Mouse (Mus musculus) spleen, adult 18-20 months (tissue): ENCODE measurements around the gene Gata2.

Experiments
- DNase-seq, 2 experiments: peaks; one replicate each; pipeline ENCODE4 v3.0.0; 2022; ENCODE audit warnings: mixed read lengths in 2 of 2

Gata2 gene

DNA sequence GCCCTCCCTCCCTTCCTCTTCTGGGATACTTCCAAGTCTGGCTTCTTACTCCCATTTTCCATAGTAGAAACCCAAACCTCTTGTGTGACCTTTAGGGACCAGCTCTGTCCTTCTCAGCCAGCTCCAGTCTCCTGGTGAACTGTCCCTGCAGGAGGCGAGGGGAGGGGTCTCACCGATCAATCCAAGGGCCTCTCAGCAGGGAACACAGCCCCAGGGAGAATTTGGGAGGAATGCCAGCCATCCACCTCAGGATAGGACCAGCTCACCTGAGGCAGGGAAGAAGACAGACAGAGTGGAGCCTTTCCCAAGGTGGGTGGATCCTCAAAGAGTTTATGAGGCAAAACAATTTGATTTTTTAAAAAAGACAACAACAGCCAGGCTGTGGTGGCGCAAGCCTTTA is 16.5 kb downstream of the Gata2 start:
- no peak for DNase-seq

DNA sequence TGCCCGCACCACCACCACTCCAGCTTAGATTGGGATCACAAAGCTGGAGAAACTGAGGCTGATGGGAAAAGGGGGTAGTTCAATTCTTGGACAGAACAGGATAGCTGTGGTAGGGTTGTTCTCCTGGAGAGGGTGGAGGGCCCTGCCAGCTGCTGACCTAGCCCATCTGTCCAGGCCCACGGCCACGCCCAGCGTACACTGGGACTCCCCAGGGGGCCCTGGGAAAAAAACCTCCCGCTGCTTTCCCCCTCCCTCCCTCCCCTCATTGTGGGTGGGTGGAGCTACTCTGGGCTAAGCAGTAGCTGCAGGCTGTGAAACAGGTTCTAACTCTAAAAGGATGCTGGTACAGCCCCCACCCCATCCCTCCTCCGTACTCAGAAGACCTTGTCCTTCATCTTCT is 22.1 kb downstream of the Gata2 start:
- DNase-seq: no peak

DNA sequence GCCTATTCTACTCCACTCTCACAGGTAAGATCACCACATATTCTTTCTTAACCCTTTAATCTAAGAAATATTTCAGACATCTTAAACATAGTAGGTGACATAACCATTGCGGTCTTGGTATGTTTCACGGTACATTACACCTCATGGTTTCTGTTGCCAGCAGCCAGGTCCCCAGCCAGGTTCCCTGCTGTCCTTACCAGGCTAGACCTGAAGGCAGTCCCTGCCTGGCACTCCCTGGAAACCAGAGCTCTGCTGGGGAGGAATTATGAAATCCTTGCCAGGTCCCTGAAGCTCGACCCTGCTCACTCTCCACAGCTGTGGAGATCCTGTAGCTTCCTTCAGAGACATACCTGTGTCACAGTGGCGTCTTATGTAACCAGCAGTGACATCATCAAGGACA is 22.5 kb downstream of the Gata2 start:
- DNase-seq: no peak

DNA sequence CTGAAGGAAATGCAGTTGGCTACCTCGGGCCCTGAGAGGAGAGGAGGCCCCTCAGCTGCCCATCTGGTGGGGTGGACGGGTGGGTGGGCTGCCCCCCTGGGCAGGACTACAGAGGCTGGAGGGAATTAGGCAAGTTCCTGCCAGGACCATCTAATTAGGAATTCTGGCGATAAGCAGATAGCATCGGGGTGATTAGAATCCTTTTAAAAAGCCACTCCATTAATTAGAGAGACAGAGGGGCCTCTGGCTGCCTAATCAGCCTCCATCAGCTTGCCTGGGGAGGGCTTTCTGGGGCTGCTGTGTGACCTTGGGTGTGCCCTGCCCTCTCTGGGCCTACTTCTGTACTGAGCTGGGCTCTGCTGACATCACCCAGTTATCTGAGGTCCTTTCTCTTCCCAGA is 25.4 kb downstream of the Gata2 start:
- DNase-seq: no peak

DNA sequence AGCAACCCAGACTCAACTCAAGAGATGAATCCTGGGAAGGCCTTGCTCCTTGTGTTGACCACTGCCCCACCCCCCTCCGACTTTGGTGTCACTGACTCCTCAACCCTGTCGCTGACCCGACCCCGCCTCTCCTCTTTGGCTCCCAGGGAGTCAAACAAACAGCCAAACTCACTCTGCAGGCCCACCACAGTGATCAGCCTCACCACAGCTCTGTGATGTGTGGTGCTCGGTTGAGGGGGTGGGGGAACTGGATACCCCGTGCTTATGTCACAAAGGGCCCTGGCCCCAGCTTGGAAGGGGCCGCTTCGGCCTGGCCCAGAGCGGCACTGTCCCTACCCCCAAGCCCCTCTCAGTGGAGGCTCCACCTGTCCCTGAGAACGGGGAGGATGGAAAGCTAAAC is 28.3 kb downstream of the Gata2 start, which contains the start of gene Dnajb8:
Gene Dnajb8, plus strand, starts transcription at position 301 of the 400 bp plus-strand sequence.
- DNase-seq: no peak

DNA sequence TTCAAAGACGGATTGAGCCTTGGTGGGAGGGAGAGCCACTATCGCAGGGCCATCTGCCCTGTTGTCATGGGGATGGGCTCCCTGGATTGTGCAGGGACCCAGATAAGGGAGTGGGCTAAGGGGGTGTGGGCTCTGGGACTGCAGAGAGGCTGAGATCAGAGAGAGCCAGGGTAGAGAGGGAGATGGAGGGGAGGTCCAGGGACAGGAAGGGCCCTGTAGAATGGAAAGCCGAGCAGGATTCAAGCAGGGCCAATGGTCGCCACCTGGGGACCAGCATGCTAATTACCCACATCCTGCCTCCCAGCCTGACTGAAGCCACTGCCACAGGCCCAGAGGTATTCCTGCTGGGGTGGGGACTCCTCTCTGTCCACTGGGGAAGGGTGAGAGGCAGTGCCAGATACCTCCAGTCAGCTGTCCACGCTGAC is 32.9 kb downstream of the Gata2 start:
- DNase-seq: no peak

DNA sequence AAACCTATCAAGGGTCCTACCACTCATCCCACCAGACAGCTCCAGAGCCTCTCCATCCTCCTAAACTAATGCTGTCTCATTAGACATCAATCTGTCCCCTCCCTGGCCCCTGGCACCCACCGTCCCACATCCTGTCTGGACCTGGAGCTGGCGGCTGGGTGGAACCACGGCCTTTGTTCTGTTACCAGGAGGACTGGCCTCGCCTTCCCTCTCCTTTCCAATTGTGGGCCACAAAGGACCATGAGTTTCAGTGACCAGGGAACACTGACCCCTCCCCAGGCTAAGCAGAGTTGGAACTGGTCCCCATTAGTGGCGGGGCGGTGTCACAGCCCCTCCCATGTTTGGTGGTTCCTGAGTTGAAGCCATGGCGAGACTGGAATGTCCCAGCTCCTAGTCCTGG is 33.8 kb downstream of the Gata2 start:
- DNase-seq: no peak

DNA sequence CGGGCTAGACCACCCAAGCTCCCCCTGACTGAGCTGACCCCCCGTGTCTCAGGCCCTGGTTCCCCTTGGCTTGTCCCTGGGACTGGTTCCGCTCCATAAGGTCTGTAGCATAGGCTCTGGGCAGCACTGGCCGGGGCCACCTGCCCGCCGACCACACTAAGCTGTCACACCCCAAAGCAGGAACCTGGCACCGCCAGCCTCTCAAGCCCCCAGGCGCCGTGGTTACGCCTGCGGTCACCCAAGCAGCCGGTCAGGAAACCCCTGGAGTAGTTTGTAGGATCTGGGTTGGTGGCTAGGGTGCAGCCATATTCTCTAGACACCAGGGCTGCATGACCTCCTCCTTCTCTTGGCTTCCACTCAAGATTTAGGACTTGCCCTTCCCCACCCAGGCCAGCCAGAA is 35.5 kb downstream of the Gata2 start:
- DNase-seq: no peak

DNA sequence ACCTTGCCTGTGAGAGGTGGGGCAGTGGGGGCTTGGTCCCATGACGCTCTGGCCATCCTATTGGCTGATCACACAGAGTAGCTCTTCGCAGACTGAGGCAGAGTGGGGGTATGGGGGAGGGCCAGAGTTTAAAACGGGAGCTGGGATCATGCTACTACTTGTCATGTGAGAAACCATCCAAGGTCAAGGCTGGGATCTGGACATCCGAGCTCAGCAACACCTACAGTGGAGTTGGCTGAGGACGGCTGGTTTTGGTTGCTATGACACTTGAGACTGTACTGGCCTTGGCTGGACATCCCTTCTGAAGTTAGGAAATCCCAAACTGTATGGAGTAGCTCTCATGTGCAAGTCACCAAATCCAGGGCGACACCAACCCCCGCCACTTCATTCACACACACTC is 38.1 kb downstream of the Gata2 start:
- DNase-seq: no peak

DNA sequence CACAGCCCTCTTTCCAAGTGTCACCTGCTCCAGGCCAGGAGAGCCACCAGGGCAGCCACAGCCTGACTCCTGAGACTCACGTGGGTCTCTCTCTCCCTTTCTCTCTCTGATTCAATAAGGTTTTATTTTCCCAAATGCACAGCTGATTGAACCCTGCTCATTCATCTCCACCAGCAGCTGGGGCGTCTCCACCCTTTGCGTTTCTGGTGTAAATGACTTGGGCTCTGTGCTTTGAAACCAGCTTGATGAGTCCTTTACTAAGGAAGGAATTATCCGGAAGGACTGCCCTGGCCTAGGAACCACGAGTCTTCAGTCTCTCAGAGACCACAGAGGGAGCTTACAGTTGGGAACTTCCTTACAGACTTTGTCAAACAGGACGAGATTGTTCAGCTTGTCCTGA is 38.5 kb downstream of the Gata2 start:
- DNase-seq: no peak

DNA sequence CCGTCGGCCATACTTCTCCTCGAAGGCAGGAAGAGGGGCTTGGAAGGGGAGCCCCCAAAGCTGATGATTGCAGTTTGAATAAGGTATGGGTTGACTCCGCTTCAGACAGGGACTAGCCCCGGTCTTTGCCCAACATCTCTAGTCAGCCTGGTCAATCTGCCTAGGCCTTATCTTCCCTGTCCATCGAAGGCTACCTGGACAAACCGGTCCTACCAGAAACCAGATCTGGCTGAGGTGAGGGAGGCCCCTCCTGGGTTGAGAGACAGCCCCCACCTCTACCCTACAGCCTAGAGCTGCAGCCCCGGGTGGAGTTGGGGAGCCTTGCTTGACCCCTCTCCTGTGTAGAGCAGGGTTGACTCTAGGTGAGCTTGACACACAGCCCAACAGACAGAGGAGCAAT is 40.3 kb downstream of the Gata2 start:
- no peak for DNase-seq

DNA sequence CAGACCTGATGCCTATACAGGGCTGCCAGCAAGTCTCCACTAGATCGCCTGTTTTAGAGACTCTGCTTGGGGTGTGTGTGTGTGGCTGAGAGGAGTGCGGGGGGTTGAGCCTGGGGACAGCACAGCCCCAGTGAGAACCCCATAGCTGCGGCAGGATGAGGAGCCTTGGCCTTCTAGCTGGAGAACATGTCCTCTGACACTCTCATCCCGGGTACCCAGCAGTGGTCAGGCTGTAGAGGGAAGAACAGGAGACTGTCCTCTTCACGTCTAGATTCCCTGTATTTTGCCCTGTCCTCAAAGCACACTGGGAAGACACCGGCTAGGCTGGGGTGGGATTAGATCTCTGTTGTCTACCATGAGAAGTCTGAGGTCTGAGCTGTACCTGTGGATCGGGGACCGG is 41.8 kb downstream of the Gata2 start:
- DNase-seq: no peak

DNA sequence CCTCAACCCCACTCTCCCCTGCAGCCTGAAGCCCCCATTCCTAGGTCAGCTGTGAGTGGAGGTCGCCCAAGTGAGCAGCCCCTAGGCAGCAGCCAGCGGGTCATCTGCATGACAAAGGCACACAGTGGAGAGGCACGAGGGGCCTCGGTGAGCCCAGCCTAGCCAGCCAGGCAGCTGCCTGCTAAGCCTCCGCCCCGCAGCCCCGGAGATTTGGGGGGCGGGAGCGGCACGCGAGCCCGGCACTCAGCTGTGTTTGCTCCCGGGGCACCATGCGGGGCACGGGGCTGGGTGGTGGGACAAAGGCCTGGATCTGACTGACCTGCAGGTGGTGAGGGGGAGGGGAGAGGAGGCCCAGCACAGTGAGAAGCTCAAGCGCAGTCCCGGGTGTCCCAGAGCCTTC is 42.3 kb downstream of the Gata2 start:
- no peak for DNase-seq

DNA sequence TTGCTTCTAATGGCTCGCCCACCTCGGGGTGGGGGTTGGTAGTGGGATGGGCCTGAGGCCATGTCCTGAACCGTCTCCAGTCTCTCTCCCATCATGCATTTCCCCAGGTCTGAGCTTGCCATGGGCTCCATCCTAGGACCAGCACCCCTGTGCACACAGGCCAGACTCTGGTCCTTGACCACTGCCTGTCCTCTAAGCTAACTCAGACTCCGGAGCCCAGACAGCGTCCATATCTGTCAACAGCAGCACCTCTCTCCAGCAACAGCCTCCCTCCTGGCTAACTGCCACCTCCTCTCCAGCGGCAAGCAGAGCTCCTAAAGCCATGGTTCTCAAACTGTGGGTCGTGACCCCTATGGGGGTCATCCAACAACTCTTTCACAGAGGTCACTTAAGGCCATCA is 42.8 kb downstream of the Gata2 start:
- no peak for DNase-seq

DNA sequence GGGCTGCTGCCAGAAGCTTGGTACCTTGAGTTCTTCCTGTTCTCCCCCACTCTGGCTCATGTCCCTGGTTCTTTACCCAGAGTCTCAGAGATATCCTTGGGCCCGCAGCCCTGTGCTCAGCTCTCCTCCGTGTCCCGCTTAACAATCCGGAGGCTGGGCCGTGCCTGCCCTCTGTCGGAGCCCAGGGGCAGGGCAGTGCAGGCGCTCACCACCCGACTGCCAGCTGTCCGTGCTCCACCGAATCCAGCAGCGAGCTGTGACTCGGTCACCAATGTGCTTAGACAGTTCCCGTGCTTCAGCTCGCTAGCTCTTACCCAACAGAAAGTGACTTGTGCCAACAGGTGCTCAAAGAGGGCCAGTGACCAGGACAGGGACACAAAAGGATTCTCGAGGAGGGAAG is 48.9 kb downstream of the Gata2 start:
- DNase-seq: peak in 1 of 2 experiments; percentile 21

DNA sequence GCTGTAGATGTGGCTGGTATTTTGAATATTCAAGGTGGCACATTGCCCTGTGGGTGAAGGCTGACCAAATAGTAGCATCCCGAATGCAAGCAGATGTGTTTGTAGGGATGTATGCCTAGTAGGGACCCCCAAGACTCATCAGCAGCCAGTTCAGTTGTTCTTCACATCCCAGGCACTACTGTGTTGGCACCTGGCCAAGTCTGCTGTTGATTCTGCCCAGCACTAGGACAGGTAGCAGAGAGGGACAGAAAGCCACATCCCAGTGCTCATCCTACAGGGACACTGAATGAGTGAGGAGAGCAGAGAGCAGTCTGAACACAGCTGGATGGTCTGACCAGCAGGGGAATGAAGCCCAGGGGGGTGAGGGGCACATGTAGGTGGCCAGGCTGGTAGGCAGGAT is 55.5 kb downstream of the Gata2 start:
- no peak for DNase-seq

DNA sequence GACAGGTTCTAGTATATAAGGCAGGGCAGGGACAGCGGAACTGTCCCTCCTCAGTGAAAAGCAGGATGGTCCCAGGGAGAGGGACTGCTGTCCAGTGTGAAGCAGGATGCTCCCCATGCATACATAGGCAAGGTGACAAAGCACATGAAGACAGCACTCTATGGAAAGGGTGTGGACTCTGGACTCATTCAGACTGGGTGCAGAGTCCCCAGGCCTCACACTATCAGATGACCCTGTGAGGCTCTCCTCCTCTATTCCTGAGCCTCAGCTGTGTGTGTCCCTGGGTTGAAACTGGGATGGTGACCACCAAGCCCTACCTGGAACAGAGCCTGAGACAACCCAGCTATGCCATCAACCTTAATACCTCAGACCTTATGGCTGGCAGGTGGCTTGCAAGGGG is 57.7 kb downstream of the Gata2 start:
- no peak for DNase-seq

DNA sequence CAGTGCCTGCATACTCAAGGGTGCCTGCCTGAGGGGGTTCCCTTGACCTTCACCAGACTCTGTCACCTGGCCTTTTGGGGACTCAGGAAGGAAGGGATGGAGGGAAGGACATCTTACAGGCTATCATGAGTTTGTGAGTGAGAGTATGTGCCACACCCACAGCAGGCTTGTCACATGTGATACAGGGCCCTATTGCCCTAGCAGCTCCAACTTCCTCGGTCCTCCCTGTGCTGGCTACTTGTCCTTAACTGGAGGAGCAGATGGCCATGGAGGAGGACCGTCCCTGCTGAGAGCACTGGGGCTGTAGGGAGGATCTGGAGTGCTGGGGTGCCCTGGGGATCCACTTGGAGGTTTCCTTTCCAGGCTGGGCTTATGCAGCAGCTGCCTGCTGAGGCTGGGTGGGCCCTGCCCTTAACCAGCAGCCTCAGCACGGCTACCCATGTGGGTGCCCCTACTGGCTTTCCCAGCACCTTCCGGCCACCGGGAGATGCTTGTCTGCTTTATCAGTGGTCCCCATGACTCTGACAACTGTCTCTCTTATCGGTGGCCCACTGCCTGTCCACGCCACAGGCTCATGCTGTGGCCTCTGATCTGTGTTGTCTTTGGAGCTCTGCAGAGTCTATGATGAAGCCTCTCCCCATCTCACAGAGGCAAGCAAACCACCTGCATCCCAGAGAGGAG is 58.2 kb downstream of the Gata2 start:
- DNase-seq: no peak

DNA sequence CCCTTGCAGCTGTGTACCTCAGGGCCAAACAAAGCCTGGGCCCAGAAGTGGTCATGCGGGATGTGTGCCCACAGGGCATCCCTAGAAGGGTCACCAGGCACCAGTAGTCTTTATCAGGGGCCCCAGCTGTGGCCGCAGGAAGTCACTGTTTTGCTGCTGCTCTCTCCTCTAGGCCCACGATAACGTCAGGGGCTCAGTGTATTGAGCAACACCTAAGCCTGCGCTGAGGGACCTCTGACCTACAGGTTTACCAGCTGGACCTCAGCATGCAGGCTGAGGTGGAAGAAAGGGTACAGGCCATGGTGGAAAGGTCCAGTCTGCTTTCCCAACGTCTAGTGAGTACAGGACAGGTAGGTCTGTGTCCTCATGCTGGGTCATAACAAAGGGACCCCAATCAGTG is 60.4 kb downstream of the Gata2 start:
- no peak for DNase-seq

DNA sequence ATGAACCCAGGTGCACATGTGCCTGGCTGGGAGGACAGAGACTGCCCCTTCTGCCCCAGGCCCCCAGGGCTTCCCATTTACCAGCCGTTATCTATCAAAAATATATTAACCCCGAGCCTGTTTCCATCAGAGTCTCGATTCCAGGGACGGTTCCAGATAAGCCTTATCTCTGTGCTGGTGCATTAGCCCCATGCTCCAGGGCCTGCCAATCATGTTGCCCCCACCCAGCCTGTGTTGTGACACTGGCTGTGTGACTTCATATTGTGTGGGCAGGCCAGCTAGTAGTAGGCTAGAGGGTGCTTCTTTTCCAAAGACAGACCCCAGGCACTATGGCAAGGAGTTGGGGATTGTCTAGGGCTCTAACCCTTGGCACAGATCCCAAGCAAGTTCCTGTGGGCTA is 61.7 kb downstream of the Gata2 start:
- no peak for DNase-seq
